Mouse (Mus musculus): ENCODE measurements at regions not wholly inside any gene's neighbourhood (a gene's known extent, or its start where the extent isn't known, plus 50 kb on each side); places are given as distances from the start of the nearest gene placed in this dataset.

DNA sequence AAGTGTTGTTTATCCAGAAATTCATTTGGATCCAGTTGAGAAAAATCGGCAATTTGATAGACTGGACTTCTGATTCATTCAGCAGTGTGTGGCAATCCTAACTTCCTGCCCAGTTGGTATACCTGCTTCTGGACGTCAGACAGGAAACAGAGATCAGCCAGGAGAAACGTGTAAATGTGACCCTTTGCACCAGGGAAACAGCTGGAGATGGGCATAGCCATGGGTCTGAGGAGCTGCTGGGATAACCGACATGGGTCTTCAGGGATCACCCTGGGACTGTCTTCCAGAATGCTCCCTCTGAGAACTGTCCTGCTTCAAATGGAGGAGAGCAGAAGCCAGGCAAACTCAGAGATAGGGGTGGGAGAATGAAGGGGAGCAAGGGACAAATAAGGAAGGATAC lies 516.1 kb upstream of the Mgmt start:
- Histone ChIP-seq H3K4me2 (ENCODE audit: low read depth, severe bottlenecking) (no peak overlapping the region), H3K9me3 (ENCODE audit: control insufficient read depth, low read length) (no peaks in the 10 kb centered on the region), H3K27me3 (ENCODE audit: control insufficient read depth, insufficient read depth, low read length) (no peaks in the 10 kb centered on the region), H3K9ac (ENCODE audit: low read length) (no peak overlapping the region), H3K27ac (replicated peaks; ENCODE audit: low read depth, low read length) (no peak overlapping the region), H3K4me3 (ENCODE audit: low read depth, low read length) (no peak overlapping the region), H3K4me1 (ENCODE audit: control insufficient read depth, insufficient read depth, low read length) (peaks cover 12% of the 10 kb centered on the region), H3K36me3 (ENCODE audit: control insufficient read depth, insufficient read depth, low read length) (no peaks in the 10 kb centered on the region)
- ATAC-seq (ENCODE audit: insufficient number of reproducible peaks, low FRiP score, low TSS enrichment, low read depth) (no peak), DNase-seq (ENCODE audit: low spot score) (no peak)
- WGBS, result 48% methylated on average over 4 of the region's 4 CpGs

GRCm38 (mm10) chr7:136379319-136379718 lies 515.1 kb upstream of the Mgmt start:
- H3K4me2 ChIP-seq (ENCODE audit: low read depth, severe bottlenecking), result no peak overlapping the region
- DNase-seq (ENCODE audit: low spot score) (no peak), ATAC-seq (ENCODE audit: insufficient number of reproducible peaks, low FRiP score, low TSS enrichment, low read depth) (0 out of 2 replicates have a peak, but pooled peaks have one; percentile 26)
- no peak overlapping the region for H3K9ac ChIP-seq (ENCODE audit: low read length)
- H3K4me1 ChIP-seq (ENCODE audit: control insufficient read depth, insufficient read depth, low read length), result peaks cover 12% of the 10 kb centered on the region
- no peaks in the 10 kb centered on the region for H3K36me3 ChIP-seq (ENCODE audit: control insufficient read depth, insufficient read depth, low read length)
- H3K9me3 ChIP-seq (ENCODE audit: control insufficient read depth, low read length), result no peaks in the 10 kb centered on the region
- H3K27ac ChIP-seq (replicated peaks; ENCODE audit: low read depth, low read length), result no peak overlapping the region
- H3K4me3 ChIP-seq (ENCODE audit: low read depth, low read length), result no peak overlapping the region
- H3K27me3 ChIP-seq (ENCODE audit: control insufficient read depth, insufficient read depth, low read length), result no peaks in the 10 kb centered on the region
- WGBS, result 62% methylated on average over 7 of the region's 7 CpGs

GRCm38 (mm10) chr7:136379741-136380140 lies 514.7 kb upstream of the Mgmt start:
- 24% methylated on average over 3 of the region's 3 CpGs for WGBS
- H3K4me3 ChIP-seq (ENCODE audit: low read depth, low read length), result no peak overlapping the region
- no peak overlapping the region for H3K27ac ChIP-seq (replicated peaks; ENCODE audit: low read depth, low read length)
- no peaks in the 10 kb centered on the region for H3K36me3 ChIP-seq (ENCODE audit: control insufficient read depth, insufficient read depth, low read length)
- DNase-seq (ENCODE audit: low spot score) (peak; percentile 33), ATAC-seq (ENCODE audit: insufficient number of reproducible peaks, low FRiP score, low TSS enrichment, low read depth) (0 out of 2 replicates have a peak, but pooled peaks have one; percentile 17)
- no peak overlapping the region for H3K9ac ChIP-seq (ENCODE audit: low read length)
- peaks cover 12% of the 10 kb centered on the region for H3K4me1 ChIP-seq (ENCODE audit: control insufficient read depth, insufficient read depth, low read length)
- no peak overlapping the region for H3K4me2 ChIP-seq (ENCODE audit: low read depth, severe bottlenecking)
- no peaks in the 10 kb centered on the region for H3K27me3 ChIP-seq (ENCODE audit: control insufficient read depth, insufficient read depth, low read length)
- no peaks in the 10 kb centered on the region for H3K9me3 ChIP-seq (ENCODE audit: control insufficient read depth, low read length)

GRCm38 (mm10) chr7:136383296-136383695 lies 511.1 kb upstream of the Mgmt start:
- peaks cover 7% of the 10 kb centered on the region for H3K4me1 ChIP-seq (ENCODE audit: control insufficient read depth, insufficient read depth, low read length)
- DNase-seq (ENCODE audit: low spot score) (no peak), ATAC-seq (ENCODE audit: insufficient number of reproducible peaks, low FRiP score, low TSS enrichment, low read depth) (no peak)
- no peaks in the 10 kb centered on the region for H3K9me3 ChIP-seq (ENCODE audit: control insufficient read depth, low read length)
- no peaks in the 10 kb centered on the region for H3K36me3 ChIP-seq (ENCODE audit: control insufficient read depth, insufficient read depth, low read length)
- H3K9ac ChIP-seq (ENCODE audit: low read length), result no peak overlapping the region
- 82% methylated on average over 2 of the region's 2 CpGs for WGBS
- no peak overlapping the region for H3K27ac ChIP-seq (replicated peaks; ENCODE audit: low read depth, low read length)
- H3K4me3 ChIP-seq (ENCODE audit: low read depth, low read length), result no peak overlapping the region
- no peak overlapping the region for H3K4me2 ChIP-seq (ENCODE audit: low read depth, severe bottlenecking)
- H3K27me3 ChIP-seq (ENCODE audit: control insufficient read depth, insufficient read depth, low read length), result no peaks in the 10 kb centered on the region

GRCm38 (mm10) chr7:136387736-136388135 lies 506.7 kb upstream of the Mgmt start:
- no peaks in the 10 kb centered on the region for H3K9me3 ChIP-seq (ENCODE audit: control insufficient read depth, low read length)
- H3K4me2 ChIP-seq (ENCODE audit: low read depth, severe bottlenecking), result no peak overlapping the region
- no peaks in the 10 kb centered on the region for H3K36me3 ChIP-seq (ENCODE audit: control insufficient read depth, insufficient read depth, low read length)
- ATAC-seq (ENCODE audit: insufficient number of reproducible peaks, low FRiP score, low TSS enrichment, low read depth) (no peak), DNase-seq (ENCODE audit: low spot score) (no peak)
- no peaks in the 10 kb centered on the region for H3K27me3 ChIP-seq (ENCODE audit: control insufficient read depth, insufficient read depth, low read length)
- H3K27ac ChIP-seq (replicated peaks; ENCODE audit: low read depth, low read length), result no peak overlapping the region
- 86% methylated on average over 4 of the region's 4 CpGs for WGBS
- peaks cover 19% of the 10 kb centered on the region for H3K4me1 ChIP-seq (ENCODE audit: control insufficient read depth, insufficient read depth, low read length)
- H3K9ac ChIP-seq (ENCODE audit: low read length), result no peak overlapping the region
- no peak overlapping the region for H3K4me3 ChIP-seq (ENCODE audit: low read depth, low read length)

GRCm38 (mm10) chr7:136390066-136390465 lies 504.3 kb upstream of the Mgmt start:
- H3K4me2 ChIP-seq (ENCODE audit: low read depth, severe bottlenecking), result no peak overlapping the region
- peak; percentile 77 for DNase-seq (ENCODE audit: low spot score)
- 7% methylated on average over 8 of the region's 8 CpGs for WGBS

DNA sequence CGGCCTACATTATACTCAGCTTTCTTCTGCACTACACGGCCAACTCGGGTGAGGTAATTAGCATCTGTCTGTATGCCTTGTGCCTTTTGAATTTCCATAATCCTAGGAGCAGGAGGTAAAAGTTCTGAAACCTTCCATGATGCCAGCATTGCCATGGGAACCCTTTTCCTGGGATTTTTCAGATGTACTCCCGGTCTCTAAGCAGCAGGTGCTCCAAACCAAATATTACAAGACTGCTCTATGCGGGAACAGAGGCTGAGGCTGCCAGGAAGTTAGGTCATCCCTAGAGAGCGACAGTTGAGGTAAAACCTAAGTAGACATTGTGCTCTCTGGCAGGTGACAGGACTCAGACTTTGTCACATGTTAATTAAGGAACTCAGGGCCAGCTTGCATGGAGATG lies 501.0 kb upstream of the Mgmt start:
- no peak for DNase-seq (ENCODE audit: low spot score)
- H3K4me1 ChIP-seq (ENCODE audit: control insufficient read depth, insufficient read depth, low read length), result peaks cover 19% of the 10 kb centered on the region
- no peak overlapping the region for H3K9ac ChIP-seq (ENCODE audit: low read length)
- H3K36me3 ChIP-seq (ENCODE audit: control insufficient read depth, insufficient read depth, low read length), result no peaks in the 10 kb centered on the region
- no peaks in the 10 kb centered on the region for H3K9me3 ChIP-seq (ENCODE audit: control insufficient read depth, low read length)
- no peak for ATAC-seq (ENCODE audit: insufficient number of reproducible peaks, low FRiP score, low TSS enrichment, low read depth)
- no peak overlapping the region for H3K4me3 ChIP-seq (ENCODE audit: low read depth, low read length)
- H3K27me3 ChIP-seq (ENCODE audit: control insufficient read depth, insufficient read depth, low read length), result no peaks in the 10 kb centered on the region
- H3K4me2 ChIP-seq (ENCODE audit: low read depth, severe bottlenecking), result no peak overlapping the region
- no peak overlapping the region for H3K27ac ChIP-seq (replicated peaks; ENCODE audit: low read depth, low read length)
- WGBS, result 90% methylated on average over 6 of the region's 6 CpGs

More at GRCm38 (mm10) chr7:136390066-136390465, 504.3 kb upstream of the Mgmt start:
- ATAC-seq (ENCODE audit: insufficient number of reproducible peaks, low FRiP score, low TSS enrichment, low read depth), result peak; percentile 84
- Histone ChIP-seq H3K27me3 (ENCODE audit: control insufficient read depth, insufficient read depth, low read length) (no peaks in the 10 kb centered on the region), H3K9me3 (ENCODE audit: control insufficient read depth, low read length) (no peaks in the 10 kb centered on the region), H3K36me3 (ENCODE audit: control insufficient read depth, insufficient read depth, low read length) (no peaks in the 10 kb centered on the region), H3K4me3 (ENCODE audit: low read depth, low read length) (no peak overlapping the region), H3K9ac (ENCODE audit: low read length) (no peak overlapping the region), H3K27ac (replicated peaks; ENCODE audit: low read depth, low read length) (peak overlapping the region; percentile 68; the same call in 1 of the 2 replicates), H3K4me1 (ENCODE audit: control insufficient read depth, insufficient read depth, low read length) (peaks cover 19% of the 10 kb centered on the region)

DNA sequence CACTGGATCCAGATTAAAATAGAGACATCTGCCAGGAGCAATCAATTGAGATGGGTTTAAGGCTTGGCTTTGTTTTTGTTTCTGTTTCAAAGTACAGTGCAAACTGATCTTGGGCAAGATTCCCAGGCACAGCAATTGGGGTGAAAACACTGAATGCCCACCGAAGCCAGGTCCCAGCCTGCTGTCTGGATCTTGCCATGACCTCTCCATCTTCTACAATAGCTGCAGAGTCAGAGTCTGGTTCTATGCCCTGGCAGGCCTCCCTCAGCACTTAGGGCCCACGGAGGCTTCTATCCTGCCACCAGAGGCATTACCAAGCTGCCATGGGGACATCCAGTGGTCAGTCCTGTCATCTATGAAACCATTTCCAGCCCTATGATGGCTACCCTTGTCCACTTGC lies 498.6 kb upstream of the Mgmt start:
- no peak overlapping the region for H3K9ac ChIP-seq (ENCODE audit: low read length)
- H3K4me2 ChIP-seq (ENCODE audit: low read depth, severe bottlenecking), result no peak overlapping the region
- no peak overlapping the region for H3K27ac ChIP-seq (replicated peaks; ENCODE audit: low read depth, low read length)
- no peaks in the 10 kb centered on the region for H3K27me3 ChIP-seq (ENCODE audit: control insufficient read depth, insufficient read depth, low read length)
- H3K4me3 ChIP-seq (ENCODE audit: low read depth, low read length), result no peak overlapping the region
- H3K4me1 ChIP-seq (ENCODE audit: control insufficient read depth, insufficient read depth, low read length), result peaks cover 2% of the 10 kb centered on the region; the same call in 1 of the 2 replicates
- no peaks in the 10 kb centered on the region for H3K36me3 ChIP-seq (ENCODE audit: control insufficient read depth, insufficient read depth, low read length)
- no peaks in the 10 kb centered on the region for H3K9me3 ChIP-seq (ENCODE audit: control insufficient read depth, low read length)
- no peak for ATAC-seq (ENCODE audit: insufficient number of reproducible peaks, low FRiP score, low TSS enrichment, low read depth)
- WGBS, result 71% methylated on average over 2 of the region's 2 CpGs
- DNase-seq (ENCODE audit: low spot score), result no peak

DNA sequence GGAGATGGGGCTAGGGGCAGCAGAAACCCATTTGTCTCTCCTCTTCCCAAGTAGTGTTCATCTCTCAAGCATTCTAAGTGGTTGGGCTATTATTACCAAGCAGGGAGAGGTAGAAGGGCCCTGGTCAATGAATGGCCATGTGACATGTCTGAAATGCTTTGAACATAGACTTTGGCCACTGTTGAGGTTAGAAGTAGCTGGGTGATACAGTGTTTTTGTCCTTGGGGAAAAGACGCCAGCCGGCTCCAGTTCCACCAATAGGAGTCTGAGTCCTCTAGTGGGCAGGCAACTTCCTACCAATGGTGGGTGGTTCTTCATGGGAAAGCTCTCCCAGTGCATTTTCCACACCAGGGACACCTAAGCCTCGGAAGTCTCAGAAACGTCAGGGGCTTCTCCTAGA lies 497.3 kb upstream of the Mgmt start:
- no peak for ATAC-seq (ENCODE audit: insufficient number of reproducible peaks, low FRiP score, low TSS enrichment, low read depth)
- DNase-seq (ENCODE audit: low spot score), result no peak

More for the DNA sequence above, 497.3 kb upstream of the Mgmt start:
- H3K4me1 ChIP-seq (ENCODE audit: control insufficient read depth, insufficient read depth, low read length), result no peaks in the 10 kb centered on the region
- H3K9ac ChIP-seq (ENCODE audit: low read length), result no peak overlapping the region
- no peaks in the 10 kb centered on the region for H3K27me3 ChIP-seq (ENCODE audit: control insufficient read depth, insufficient read depth, low read length)
- H3K4me3 ChIP-seq (ENCODE audit: low read depth, low read length), result no peak overlapping the region
- no peak overlapping the region for H3K27ac ChIP-seq (replicated peaks; ENCODE audit: low read depth, low read length)
- 89% methylated on average over 4 of the region's 4 CpGs for WGBS
- no peaks in the 10 kb centered on the region for H3K36me3 ChIP-seq (ENCODE audit: control insufficient read depth, insufficient read depth, low read length)
- H3K9me3 ChIP-seq (ENCODE audit: control insufficient read depth, low read length), result no peaks in the 10 kb centered on the region
- H3K4me2 ChIP-seq (ENCODE audit: low read depth, severe bottlenecking), result no peak overlapping the region

Data from limb, embryonic 11.5 days (tissue).